Mouse (Mus musculus): ENCODE results near the gene Lasp1.

DNA sequence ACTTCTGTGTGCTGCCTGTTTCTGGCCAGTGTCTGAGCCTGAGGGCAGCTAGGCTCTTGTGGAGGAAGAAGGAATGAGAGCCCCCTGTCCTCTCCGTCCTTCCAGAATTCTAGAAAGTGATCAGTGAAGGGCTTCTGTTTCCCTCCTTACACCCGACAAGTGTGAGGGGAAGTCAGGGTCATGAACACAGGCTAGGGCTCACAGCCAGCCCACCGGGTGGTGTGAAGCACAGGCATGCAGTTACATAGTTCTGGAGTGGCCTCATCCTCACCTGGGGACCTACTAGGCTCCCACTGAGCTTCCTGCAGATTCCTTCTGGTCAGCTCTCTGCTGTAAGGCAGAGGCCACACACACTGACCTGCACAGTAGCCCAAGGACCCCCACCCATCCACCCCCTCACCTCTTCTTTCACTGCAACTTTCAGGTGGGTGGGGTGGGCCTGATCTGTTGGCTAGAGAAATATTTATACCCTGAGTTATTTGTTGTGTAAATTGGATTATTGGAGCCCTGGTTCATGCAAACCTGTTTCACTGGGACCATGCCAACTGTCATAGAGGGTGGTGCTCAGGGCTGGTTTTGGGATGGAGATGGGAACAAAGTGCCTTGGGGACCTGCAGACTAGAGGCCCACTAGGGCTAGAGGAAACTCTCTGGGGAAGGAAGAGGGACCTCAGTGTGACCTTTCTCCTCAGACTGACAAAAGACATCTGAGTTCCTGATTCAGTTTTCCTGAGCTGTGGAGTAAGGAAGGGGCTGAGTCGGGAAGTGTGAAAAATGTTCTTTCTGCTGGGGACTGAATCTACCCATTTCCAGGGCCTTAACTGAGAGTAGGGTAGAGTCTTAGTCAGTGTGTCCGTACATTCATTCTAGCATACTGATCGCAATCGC is 10.7 kb downstream of the Lasp1 start:
- no peak for TF ChIP-seq CTCF (IDR thresholded peaks at IDR 0.05; ENCODE audit: borderline replicate concordance, control insufficient read depth, extremely low read depth, insufficient read depth, low read length, poor library complexity)
- no peak for TF ChIP-seq POLR2A (IDR thresholded peaks at IDR 0.05; ENCODE audit: control insufficient read depth, extremely low read depth, insufficient read depth, low read length, poor library complexity)

All from thymus, adult 2 months (tissue).